Mouse (Mus musculus) G1E (cell line): ENCODE results near the gene Krt9.

Experiments
- CTCF ChIP-seq: IDR thresholded peaks from 2 replicates; pipeline ENCODE4 v1.5.1; 2012; ENCODE audit warnings: low read depth, low read length, inconsistent platforms, mixed read lengths
- GATA2 ChIP-seq: IDR thresholded peaks from 2 replicates; pipeline ENCODE4 v1.6.1; 2012; ENCODE audit warnings: low read depth, low read length, inconsistent platforms, borderline replicate concordance
- POLR2AphosphoS5 ChIP-seq: IDR thresholded peaks from 2 replicates; pipeline ENCODE4 v1.6.1; 2012; ENCODE audit warnings: low read depth, low read length, inconsistent platforms; ENCODE audit not compliant: insufficient replicate concordance

- TF ChIP-seq CTCF (no peak), POLR2AphosphoS5 (no peak), GATA2 (no peak)
These were observed 15.5 kb upstream of the Krt9 start for GRCm38 (mm10) chr11:100208542-100208941.
